In genomic region chr6:116007561-116008173, GRCm38 (mm10) we compare ENCODE assay signal across 7 mouse cellular contexts. TPM values are rescaled to one million over a fixed set of nuclear protein-coding genes. Genes with fewer than 3 reads are reported as not detected.
DNase-seq lines count a peak whose midpoint lies in the region; ATAC-seq and TF ChIP-seq lines count a peak whose summit lies in the region.

No protein-coding gene starts in this region.

- CTCF ChIA-PET in Patski (lab: Charles Lee), result interaction anchor here (1.2 to 2.0 kb wide), 4 partner anchors 103 to 200 kb away, joined by 3 to 7 read pairs (median 5); partner anchors contain the start of gene Washc2

- in situ Hi-C loops in Patski (cut with MboI; ENCODE audit: low pct_unique_long_range_greater_than_20kb), result loop anchor here (5.0 kb wide), 1 partner anchor 105 kb away; no protein-coding TSS in a partner anchor

- no peaks in the 10 kb centered on the region for H3K27me3 ChIP-seq in Patski
- H3K27me3 ChIP-seq in lung, embryonic 15.5 days, result no peaks in the 10 kb centered on the region

- POLR2A ChIA-PET in Patski (lab: Charles Lee), result interaction anchor here (0.5 kb wide), 1 partner anchor 11 kb away, joined by 3 read pairs; no protein-coding TSS in a partner anchor

- peak; percentile 27 to 50 for DNase-seq in CD8-positive naive resting alpha-beta T cell, adult 2 months (ENCODE audit: low read depth in 2 of 2, low spot score in 2 of 2)
- DNase-seq in Patski (ENCODE audit: low read depth, low spot score), result no peak
- peak; percentile 83 to 90 for DNase-seq in cerebellum, postnatal 25 days
- DNase-seq in gastrocnemius, postnatal 10 days, result peak; percentile 81
- DNase-seq in kidney, adult 9 months, result peak; percentile 68
- DNase-seq in retina, embryonic 14.5 days (ENCODE audit: low spot score), result peak; percentile 88

- H3K4me2 ChIP-seq in lung, embryonic 15.5 days, result peak overlapping the region; percentile 31; the same call in 1 of the 2 replicates

- H3K4me3 ChIP-seq in lung, embryonic 15.5 days, result no peak overlapping the region

- peak overlapping the region; percentile 83; the same call in 1 of the 2 replicates for H3K27ac ChIP-seq in lung, embryonic 15.5 days

- H3K9ac ChIP-seq in lung, embryonic 15.5 days, result no peak overlapping the region

- H3K9me3 ChIP-seq in lung, embryonic 15.5 days, result no peaks in the 10 kb centered on the region

- H3K36me3 ChIP-seq in lung, embryonic 15.5 days, result no peaks in the 10 kb centered on the region

- peak; percentile 6 for ATAC-seq in Patski
- ATAC-seq in lung, embryonic 15.5 days (ENCODE audit: borderline replicate concordance, extremely low read depth, low FRiP score, low TSS enrichment), result no peak; the same call in 1 of the 2 replicates

- peaks cover 50% of the 10 kb centered on the region for H3K4me1 ChIP-seq in lung, embryonic 15.5 days

- no peak for TF ChIP-seq CTCF in Patski (IDR thresholded peaks at IDR 0.05)

- WGBS in lung, embryonic 15.5 days, result 23% methylated on average over 9 of the region's 9 CpGs

RNA-seq across cellular contexts. Expression of gene Plxnd1, which starts 12.9 kb away (rescaled TPM):
- polyA plus RNA-seq in Patski (2021), result 79.9 TPM
- total RNA-seq in gastrocnemius, postnatal 10 days (2021), result 100 to 1,000 TPM in 1 of 2 experiments, 10 to 100 TPM in 1; 90.1 to 127 TPM
- polyA plus RNA-seq in lung, embryonic 15.5 days (2015; fragmentation: Nextera tagmentation; extraction: Ambion mirVana), result 49.2 and 53.5 TPM in 2 replicates
